Mouse (Mus musculus) ES-E14 (cell line): ENCODE results near the gene Ahcyl1. TPM values are rescaled to one million over a fixed set of nuclear protein-coding genes. Genes with fewer than 3 reads are reported as not detected.

ENCODE experiments used
- DNase-seq: peaks from one replicate; pipeline ENCODE4 v3.0.0-alpha.2; 2013; ENCODE audit warnings: low read depth, low spot score
- H3K27ac ChIP-seq: 2 replicates; pipeline ENCODE4 v1.5.1; 2012; ENCODE audit warnings: low read depth, mild to moderate bottlenecking, low read length, moderate library complexity, mixed read lengths; ENCODE audit not compliant: poor library complexity, insufficient read depth, severe bottlenecking
- H3K36me3 ChIP-seq: 2 replicates; pipeline ENCODE4 v1.6.1; 2012; ENCODE audit warnings: mild to moderate bottlenecking, low read length, moderate library complexity, mixed read lengths; ENCODE audit not compliant: control insufficient read depth, poor library complexity, insufficient read depth, severe bottlenecking
- H3K4me1 ChIP-seq, 2 experiments: fragments of 150-350 bp in 1 of 2; sonication (generic) in 1 of 2; 2 replicates each; pipeline ENCODE4 v1.6.1; 2012; ENCODE audit warnings: low read length in 2 of 2, mild to moderate bottlenecking in 1 of 2, mixed read lengths in 1 of 2; ENCODE audit not compliant: control insufficient read depth in 2 of 2, insufficient read depth in 2 of 2, poor library complexity in 1 of 2
- H3K4me3 ChIP-seq, 2 experiments: fragments of 150-350 bp in 1 of 2; sonication (generic) in 1 of 2; 2 replicates each; pipeline ENCODE4 v1.5.1; 2012; ENCODE audit warnings: low read length in 2 of 2, low read depth in 1 of 2, mild to moderate bottlenecking in 1 of 2, mixed read lengths in 1 of 2; ENCODE audit not compliant: insufficient read depth in 1 of 2, poor library complexity in 1 of 2, severe bottlenecking in 1 of 2
- H3K9ac ChIP-seq: 2 replicates; pipeline ENCODE4 v1.6.1; 2012; ENCODE audit warnings: low read depth, mild to moderate bottlenecking, low read length, mixed read lengths; ENCODE audit not compliant: poor library complexity, insufficient read depth, severe bottlenecking
- H3K9me3 ChIP-seq: fragments of 150-350 bp; sonication (generic); 2 replicates; pipeline ENCODE4 v1.6.1; 2012; ENCODE audit warnings: low read depth, mild to moderate bottlenecking, low read length; ENCODE audit not compliant: control insufficient read depth, insufficient read depth
- CHD2 ChIP-seq: IDR thresholded peaks from 2 replicates; pipeline ENCODE4 v1.6.1; 2014; ENCODE audit warnings: mild to moderate bottlenecking, low read depth, low read length, inconsistent platforms
- HCFC1 ChIP-seq: IDR thresholded peaks from 2 replicates; pipeline ENCODE4 v1.6.1; 2012; ENCODE audit warnings: low read length, inconsistent platforms, borderline replicate concordance; ENCODE audit not compliant: insufficient read depth
- MAFK ChIP-seq: IDR thresholded peaks from 2 replicates; pipeline ENCODE4 v1.6.1; 2014; ENCODE audit warnings: mild to moderate bottlenecking, low read depth, low read length, inconsistent platforms; ENCODE audit not compliant: insufficient read depth
- ZC3H11A ChIP-seq: IDR thresholded peaks from 2 replicates; pipeline ENCODE4 v1.6.1; 2012; ENCODE audit warnings: low read depth, mild to moderate bottlenecking, inconsistent platforms, low read length, borderline replicate concordance
- ZNF384 ChIP-seq: IDR thresholded peaks from 2 replicates; pipeline ENCODE4 v1.6.1; 2012; ENCODE audit warnings: low read depth, low read length, inconsistent platforms
- in situ Hi-C, 2 experiments: fragments of 600-800 bp; cut with MboI; formaldehyde crosslinking; loops; one replicate each; pipeline ENCODE4 v1.15.1; 2025; ENCODE audit warnings: low sequenced_read_pairs in 2 of 2, inconsistent platforms in 1 of 2; ENCODE audit not compliant: unreplicated experiment in 2 of 2
- total RNA-seq: library from RNA; depleted of rRNA; stranded (reverse); fragments of 300-350 nt; gene quantifications from 2 replicates; pipeline ENCODE4 v1.2.3, GENCODE M21; 2012

The Ahcyl1 gene
- total RNA-seq, 1 experiment: 38.2 TPM

DNA sequence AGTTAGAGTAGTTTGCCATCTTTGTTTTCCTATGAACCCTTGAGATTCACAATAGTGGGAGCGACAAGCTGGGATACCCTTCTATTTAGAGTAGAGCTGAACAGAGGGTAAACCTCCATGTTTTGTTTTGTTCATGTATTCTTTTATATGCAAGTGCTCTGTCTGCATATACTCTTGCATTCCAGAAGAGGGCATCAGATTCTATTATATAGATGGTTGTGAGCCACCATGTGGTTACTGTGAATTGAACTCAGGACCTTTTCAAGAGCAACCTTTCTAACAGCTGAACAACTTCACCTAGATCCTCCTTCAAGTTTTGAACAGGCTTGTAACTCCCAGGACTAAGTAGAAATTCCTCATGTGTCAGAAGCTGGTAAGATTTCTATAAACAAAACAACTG lies 37.4 kb downstream of the Ahcyl1 start:
- in situ Hi-C loops: no loop called here
- Histone ChIP-seq H3K4me3 (no peak overlapping the region), H3K36me3 (peaks cover 3% of the 10 kb centered on the region; the same call in 1 of the 2 replicates)

DNA sequence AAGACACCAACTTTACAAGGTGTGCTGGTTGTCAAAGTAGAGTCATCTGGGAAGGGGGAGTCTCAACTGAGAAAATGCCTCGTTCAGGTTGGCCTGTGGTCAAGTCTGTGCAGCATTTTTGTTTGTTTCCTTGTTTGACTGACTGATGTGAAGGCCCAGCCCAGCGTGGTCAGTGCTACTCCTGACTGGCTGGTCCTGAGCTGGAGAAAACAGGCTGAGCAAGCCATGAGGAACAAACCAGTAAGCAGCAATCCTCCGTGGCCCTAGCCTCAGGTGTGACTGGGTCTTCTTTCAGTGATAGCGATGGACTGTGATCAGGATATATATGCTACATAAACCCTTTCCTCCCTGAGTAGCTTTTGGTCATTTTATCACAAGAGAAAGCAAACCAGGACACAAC lies 39.5 kb downstream of the Ahcyl1 start:
- Histone ChIP-seq H3K27ac (no peak overlapping the region), H3K4me1 (no peaks in the 10 kb centered on the region), H3K4me3 (no peak overlapping the region), H3K9me3 (no peaks in the 10 kb centered on the region), H3K9ac (no peak overlapping the region), H3K36me3 (no peaks in the 10 kb centered on the region; the same call in 1 of the 2 replicates)
- no peak for DNase-seq
- TF ChIP-seq HCFC1 (no peak), ZNF384 (no peak), MAFK (no peak), CHD2 (no peak), ZC3H11A (no peak)
- in situ Hi-C loops: no loop called here

More for the DNA sequence above, 37.4 kb downstream of the Ahcyl1 start:
- no peak for TF ChIP-seq HCFC1
- no peak for TF ChIP-seq MAFK
- TF ChIP-seq ZC3H11A: no peak
- no peak for TF ChIP-seq ZNF384
- DNase-seq: no peak
- H3K27ac ChIP-seq: no peak overlapping the region
- H3K9ac ChIP-seq: no peak overlapping the region
- no peaks in the 10 kb centered on the region for H3K9me3 ChIP-seq
- H3K4me1 ChIP-seq: no peaks in the 10 kb centered on the region

DNA sequence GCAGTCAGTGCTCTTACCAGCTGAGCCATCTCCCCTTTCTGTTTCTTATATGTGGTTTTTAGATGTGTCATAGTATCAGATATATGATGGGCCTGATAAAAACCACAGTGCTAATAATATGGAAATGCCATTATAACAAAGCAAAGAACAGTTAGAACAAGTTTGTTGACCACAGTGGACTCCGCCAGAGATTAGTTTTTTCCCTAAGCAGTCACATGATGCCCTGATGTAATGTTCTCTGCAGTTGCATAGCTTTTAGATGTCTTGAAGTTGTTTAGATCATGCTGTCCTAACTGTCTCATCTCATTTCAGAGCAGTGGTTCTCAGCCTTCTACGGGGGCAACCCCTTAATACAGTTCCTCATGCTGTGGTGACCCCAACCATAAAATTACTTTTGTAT lies 40.2 kb downstream of the Ahcyl1 start:
- no peak for TF ChIP-seq CHD2
- Histone ChIP-seq H3K36me3 (no peaks in the 10 kb centered on the region), H3K9me3 (no peaks in the 10 kb centered on the region), H3K4me1 (no peaks in the 10 kb centered on the region), H3K9ac (no peak overlapping the region), H3K27ac (no peak overlapping the region), H3K4me3 (no peak overlapping the region)
- in situ Hi-C loops: no loop called here
- no peak for DNase-seq

DNA sequence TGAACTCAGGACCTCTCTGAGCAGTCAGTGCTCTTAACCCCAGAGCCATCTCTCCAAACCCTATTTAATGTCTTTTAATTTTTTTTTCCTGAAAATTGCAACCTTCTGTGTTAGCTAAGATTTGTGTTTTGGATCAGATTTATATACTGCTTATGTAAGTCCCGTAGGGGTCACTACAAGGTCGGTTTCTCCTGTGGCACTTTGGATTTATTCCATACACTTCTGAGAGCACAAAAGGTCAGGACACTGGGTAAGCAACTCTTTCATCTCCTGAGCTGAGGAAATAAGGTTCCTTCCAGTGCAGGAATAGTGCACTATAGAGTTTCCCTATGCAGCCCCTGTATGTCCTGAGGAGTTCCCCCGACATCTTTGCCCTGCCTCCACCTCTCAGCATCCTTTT lies 40.9 kb downstream of the Ahcyl1 start:
- Histone ChIP-seq H3K4me1 (no peaks in the 10 kb centered on the region), H3K4me3 (no peak overlapping the region), H3K36me3 (no peaks in the 10 kb centered on the region), H3K27ac (no peak overlapping the region), H3K9me3 (no peaks in the 10 kb centered on the region), H3K9ac (no peak overlapping the region)
- DNase-seq: no peak
- TF ChIP-seq MAFK: no peak
- TF ChIP-seq CHD2: no peak
- no peak for TF ChIP-seq HCFC1
- no peak for TF ChIP-seq ZNF384
- no peak for TF ChIP-seq ZC3H11A
- in situ Hi-C loops: no loop called here

DNA sequence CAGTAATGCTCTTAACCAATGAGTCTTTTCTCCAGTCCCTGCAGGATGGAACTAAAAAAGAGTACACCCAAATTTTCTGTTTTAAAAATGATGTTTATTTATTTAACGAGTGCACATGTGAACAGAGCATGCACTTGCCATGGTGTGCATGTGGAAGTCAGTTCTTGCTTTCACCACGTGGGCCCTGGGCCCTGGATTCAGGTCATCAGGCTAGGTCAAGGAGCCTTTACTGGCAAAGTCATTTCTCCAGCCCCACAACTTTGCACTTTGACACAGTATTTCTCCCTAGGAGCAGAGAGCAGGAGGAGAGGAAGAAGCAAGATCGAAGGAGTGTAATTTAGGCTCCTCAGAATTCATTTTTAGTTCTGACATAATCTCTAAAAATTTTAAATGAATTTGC lies 41.5 kb downstream of the Ahcyl1 start:
- Histone ChIP-seq H3K36me3 (no peaks in the 10 kb centered on the region), H3K9ac (no peak overlapping the region), H3K27ac (no peak overlapping the region), H3K4me3 (no peak overlapping the region), H3K9me3 (no peaks in the 10 kb centered on the region), H3K4me1 (no peaks in the 10 kb centered on the region)
- in situ Hi-C loops: no loop called here
- TF ChIP-seq HCFC1 (no peak), ZC3H11A (no peak), CHD2 (no peak), MAFK (no peak), ZNF384 (no peak)
- DNase-seq: no peak
